Comparison of ENCODE assay signal across 22 mouse cellular contexts in genomic region chr14:49679511-49680284, GRCm38 (mm10).
"Had no signal": no experiment of that assay in that cellular context is flagged by ENCODE, and none has a peak within 500 bp of the region (broad histone marks: within the 10 kb centered on the region; RNA-seq: fewer than 3 reads in every experiment).

No protein-coding gene starts in this region.

- H3K27me3 ChIP-seq: liver, embryonic 13.5 days; megakaryocyte, embryonic 14.5 days; midbrain, embryonic 13.5 days; neural tube, embryonic 13.5 days had no signal

- H3K4me3 ChIP-seq: layer of hippocampus, adult 2 months; left cerebral cortex, adult 2 months; liver, embryonic 13.5 days; megakaryocyte, embryonic 14.5 days; midbrain, embryonic 10.5 days; midbrain, embryonic 13.5 days; myocyte; neural tube, embryonic 13.5 days had no signal

- H3K27ac ChIP-seq: kidney, postnatal 0 days; layer of hippocampus, adult 2 months; left cerebral cortex, adult 2 months; liver, embryonic 13.5 days; midbrain, embryonic 10.5 days; midbrain, embryonic 13.5 days; neural tube, embryonic 13.5 days; stomach, postnatal 0 days had no signal

- DNase-seq: kidney, postnatal 25 days; layer of hippocampus, postnatal 36 days; liver, embryonic 13.5 days; lung, adult 2 months; lung, postnatal 36 days; retina, postnatal 1 day; right cerebral cortex, postnatal 14 days; right cerebral cortex, postnatal 4 days; thymus, adult 2 months; thymus, postnatal 14 days; thymus, postnatal 4 days had no signal

- H3K4me2 ChIP-seq: liver, embryonic 13.5 days; midbrain, embryonic 13.5 days; neural tube, embryonic 13.5 days had no signal

- H3K36me3 ChIP-seq: liver, embryonic 13.5 days; midbrain, embryonic 10.5 days; midbrain, embryonic 13.5 days; neural tube, embryonic 13.5 days had no signal

- H3K4me1 ChIP-seq: liver, embryonic 13.5 days; megakaryocyte, embryonic 14.5 days had no signal

- ATAC-seq: lung, postnatal 0 days; midbrain, embryonic 13.5 days; midbrain, embryonic 16.5 days had no signal

- H3K9me3 ChIP-seq: liver, embryonic 13.5 days; midbrain, embryonic 10.5 days; midbrain, embryonic 13.5 days; neural tube, embryonic 13.5 days had no signal

- H3K9ac ChIP-seq: liver, embryonic 13.5 days; midbrain, embryonic 13.5 days; neural tube, embryonic 13.5 days had no signal
